Mouse (Mus musculus) bone marrow macrophage, adult 2 months (primary cell): ENCODE measurements around the gene Msrb3.

Source experiments
- CTCF ChIP-seq: IDR thresholded peaks from 2 replicates; pipeline ENCODE4 v1.5.1; 2012; ENCODE audit warnings: low read depth, mild to moderate bottlenecking, low read length, moderate library complexity
- POLR2A ChIP-seq: IDR thresholded peaks from 2 replicates; pipeline ENCODE4 v1.6.1; 2012; ENCODE audit warnings: mild to moderate bottlenecking, low read depth, low read length, borderline replicate concordance

DNA sequence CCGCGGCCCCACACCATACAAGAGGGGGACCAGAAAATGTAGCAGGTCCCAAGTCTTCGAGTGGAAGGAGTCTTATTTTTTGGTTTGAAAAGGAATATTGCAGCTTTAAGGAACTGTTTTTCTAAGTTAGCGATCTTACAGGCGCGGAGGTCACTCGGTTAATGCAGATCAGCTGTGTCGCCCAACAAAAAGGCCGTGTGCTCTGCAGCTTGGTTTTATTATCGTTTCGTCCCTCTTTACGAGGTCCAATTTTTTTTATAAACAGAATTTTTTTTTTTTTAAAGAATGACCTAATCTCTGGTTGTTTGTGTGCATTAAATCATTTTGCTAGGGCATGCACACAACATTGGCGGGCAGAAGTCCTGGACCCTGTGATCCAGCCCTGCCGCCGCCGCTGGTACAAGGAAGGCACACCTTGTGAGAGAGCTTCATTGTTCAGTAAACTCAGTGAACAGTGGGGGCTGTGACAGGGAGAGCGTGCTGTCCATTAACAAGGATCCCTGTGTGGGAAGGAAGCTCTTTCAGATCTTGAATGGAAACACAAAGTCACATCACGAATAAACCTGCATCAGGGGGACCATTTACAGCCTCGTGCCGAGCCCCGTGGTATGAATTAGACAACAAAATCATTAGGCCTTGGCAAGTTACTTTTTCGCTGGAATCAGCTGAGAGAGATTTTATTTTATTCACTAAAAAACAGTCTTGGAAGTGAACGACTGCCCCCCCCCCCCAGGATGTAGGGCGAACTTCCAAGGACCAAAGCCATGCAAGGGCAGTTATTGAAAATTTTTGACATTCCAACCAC is 48.3 kb downstream of the Msrb3 start:
- TF ChIP-seq POLR2A (no peak), CTCF (no peak)
